16 mouse cellular contexts compared by ENCODE assay signal in the genomic region with DNA sequence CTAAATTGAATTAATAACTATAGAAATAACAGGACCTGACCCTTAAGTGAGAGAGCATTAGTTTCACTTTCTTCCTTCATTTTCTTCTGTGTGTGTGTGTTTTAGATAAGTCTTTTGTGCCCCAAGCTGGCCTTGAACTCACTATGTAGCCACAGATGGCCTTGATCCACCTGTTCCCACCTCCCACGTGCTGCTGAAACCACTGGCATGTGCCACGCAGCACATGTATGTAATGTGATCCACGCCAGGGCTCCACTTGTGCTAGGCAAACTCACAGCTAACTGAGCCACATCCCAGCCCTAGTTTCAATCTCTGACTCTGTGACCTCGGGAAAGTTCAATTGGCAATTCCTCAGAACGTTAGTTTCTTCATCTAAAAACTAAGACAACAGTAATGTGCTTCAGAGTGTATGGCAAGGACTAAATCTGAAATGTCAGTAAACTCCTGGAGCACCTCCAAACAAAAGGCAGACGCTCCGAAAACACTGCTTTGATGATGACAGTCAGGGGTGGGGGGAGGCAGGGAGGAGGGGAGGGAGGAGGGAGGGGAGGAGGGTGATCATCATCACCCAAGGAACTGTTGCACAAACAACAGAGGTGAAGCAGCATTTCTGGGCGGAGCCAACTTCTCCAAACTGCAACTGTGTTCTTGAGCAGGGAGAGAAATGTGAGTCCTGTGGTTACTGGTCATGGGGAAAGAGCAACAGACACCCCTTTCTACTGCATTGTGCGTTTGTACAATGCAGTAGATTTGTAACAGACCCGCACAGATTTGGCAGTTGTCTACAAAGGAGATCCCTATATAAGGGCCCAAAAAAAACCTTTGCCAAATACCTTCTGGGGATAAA. TPM values are rescaled to one million over a fixed set of nuclear protein-coding genes. Genes with fewer than 3 reads are reported as not detected.
DNase-seq lines count a peak whose midpoint lies in the region; ATAC-seq and TF ChIP-seq lines count a peak whose summit lies in the region.
"Had no signal": no experiment of that assay in that cellular context is flagged by ENCODE, and none has a peak within 500 bp of the region (broad histone marks: within the 10 kb centered on the region; RNA-seq: fewer than 3 reads in every experiment).

No protein-coding gene starts in this region.

- ATAC-seq in granulocyte monocyte progenitor cell, adult 5-6 weeks (replicated peaks; ENCODE audit: poor library complexity, severe bottlenecking) = peak; percentile 76

- H3K27me3 ChIP-seq in MEL (ENCODE audit: control insufficient read depth in 1 of 2, insufficient read depth in 2 of 2, low read length in 2 of 2) = no peaks in the 10 kb centered on the region
- H3K27me3 ChIP-seq: limb, embryonic 12.5 days had no signal

- no peak for TF ChIP-seq RAD21 in MEL (IDR thresholded peaks at IDR 0.05; ENCODE audit: low read depth, low read length)

- H3K36me3 ChIP-seq in MEL (ENCODE audit: control insufficient read depth in 1 of 2, insufficient read depth in 2 of 2, low read length in 2 of 2) = no peaks in the 10 kb centered on the region
- H3K36me3 ChIP-seq: midbrain, embryonic 10.5 days had no signal

- no peak for TF ChIP-seq EP300 in MEL (IDR thresholded peaks at IDR 0.05; ENCODE audit: low read depth in 1 of 2, low read length in 2 of 2)

- DNase-seq in layer of hippocampus, adult 2 months (ENCODE audit: low spot score in 2 of 2) = no peak
- no peak for DNase-seq in layer of hippocampus, adult 11-12 months (ENCODE audit: low spot score)
- DNase-seq in 416B (ENCODE audit: low read depth) (peak; percentile 83), MEL (ENCODE audit: low read depth, low spot score) (peak; percentile 49)
- DNase-seq in kidney, postnatal 10 days = no peak
- DNase-seq in kidney, adult 8-10 months = no peak
- no peak for DNase-seq in heart, postnatal 14 days
- DNase-seq: heart, adult 18-20 months; kidney, adult 9 months; lung, adult 18-20 months; thymus, postnatal 36 days had no signal

- TF ChIP-seq POLR2A in MEL (IDR thresholded peaks at IDR 0.05; ENCODE audit: control insufficient read depth in 1 of 2, insufficient read depth in 1 of 2, low read depth in 1 of 2, low read length in 2 of 2, poor library complexity in 1 of 2) = no peak

- peak overlapping the region; percentile 57 for H3K27ac ChIP-seq in layer of hippocampus, adult 2 months
- no peak overlapping the region for H3K27ac ChIP-seq in MEL (ENCODE audit: control insufficient read depth, low read depth, low read length)
- H3K27ac ChIP-seq: forebrain, embryonic 10.5 days; midbrain, embryonic 10.5 days; stomach, postnatal 0 days had no signal

- intact Hi-C loops in heart, postnatal 14 days (cut with DNase I) = no loop called here

- H3K9me3 ChIP-seq in MEL (replicated peaks; ENCODE audit: insufficient read depth, low read length) = no peaks in the 10 kb centered on the region
- H3K9me3 ChIP-seq: midbrain, embryonic 10.5 days had no signal

- H3K79me2 ChIP-seq in MEL (ENCODE audit: control insufficient read depth, insufficient read depth, low read length, poor library complexity) = no peaks in the 10 kb centered on the region

- H3K4me3 ChIP-seq in layer of hippocampus, adult 2 months = no peak overlapping the region
- H3K4me3 ChIP-seq in MEL (ENCODE audit: control insufficient read depth in 1 of 2, insufficient read depth in 1 of 2, low read depth in 2 of 2, low read length in 2 of 2) = no peak overlapping the region; a peak in 1 of 4 replicates
- H3K4me3 ChIP-seq: forebrain, embryonic 10.5 days; limb, embryonic 12.5 days; midbrain, embryonic 10.5 days had no signal

- H3K9ac ChIP-seq in MEL (ENCODE audit: control insufficient read depth, low read depth, low read length, poor library complexity, severe bottlenecking) = no peak overlapping the region
- H3K9ac ChIP-seq: limb, embryonic 12.5 days had no signal

- H3K4me1 ChIP-seq in MEL (ENCODE audit: control insufficient read depth in 1 of 2, insufficient read depth in 2 of 2, low read length in 2 of 2) = peaks cover 1 to 8% of the 10 kb centered on the region in 2 experiments; a peak in 2 of 4 replicates

- TF ChIP-seq CTCF in layer of hippocampus, adult 2 months (conservative IDR thresholded peaks at IDR 0.05) = no peak
- TF ChIP-seq CTCF in MEL (IDR thresholded peaks at IDR 0.05 in 2 of 3, conservative IDR thresholded peaks at IDR 0.05 in 1 of 3; ENCODE audit: control insufficient read depth in 1 of 3, insufficient read depth in 1 of 3, low read depth in 2 of 3, low read length in 3 of 3, poor library complexity in 1 of 3, severe bottlenecking in 1 of 3) = no peak

TF ChIP-seq in MEL, 35 proteins besides CTCF, POLR2A, EP300 and RAD21:
- TF ChIP-seq NELFE (IDR thresholded peaks at IDR 0.05; ENCODE audit: low read depth, low read length) (no peak), MAX (IDR thresholded peaks at IDR 0.05; ENCODE audit: low read length) (peak; percentile 44; the same call in 1 of the 2 replicates)

RNA-seq across cellular contexts. Expression of a gene that starts 13.6 kb away (rescaled TPM):
- total RNA-seq in layer of hippocampus, adult 2 months (2021) = 1 to 10 TPM; 9.2 to 9.3 TPM
- 5.4 and 6.2 TPM in 2 replicates for total RNA-seq in MEL (2012; rRNA removed)
- 1 to 10 TPM in 1 of 2 experiments, not detected in 1; 9.4 TPM for polyA plus RNA-seq in MEL (2012; ENCODE audit: insufficient read depth in 1 of 2, insufficient read length in 2 of 2, low read depth in 1 of 2, low replicate concordance in 2 of 2, missing spikeins in 1 of 2)
- 10.5 and 11.9 TPM in 2 replicates for total RNA-seq in granulocyte monocyte progenitor cell, adult 5-6 weeks (2014; fragmentation: Nextera tagmentation)
- total RNA-seq in granulocyte monocyte progenitor cell, adult 5-6 weeks (2017) = 7.4 and 8.3 TPM in 2 replicates
- total RNA-seq in heart, postnatal 14 days (2021) = 1 to 10 TPM; 8.3 to 9.9 TPM

RNA-seq across cellular contexts. Expression of a gene that starts 60.0 kb away (rescaled TPM):
- under 1 TPM in 1 of 2 experiments, not detected in 1; 0.36 TPM for total RNA-seq in layer of hippocampus, adult 2 months (2021)
- total RNA-seq in MEL (2012; rRNA removed) = 0.27 and 0.39 TPM in 2 replicates
- polyA plus RNA-seq in MEL (2012; ENCODE audit: insufficient read depth in 1 of 2, insufficient read length in 2 of 2, low read depth in 1 of 2, low replicate concordance in 2 of 2, missing spikeins in 1 of 2) = under 1 TPM in 1 of 2 experiments, not detected in 1; 0.33 TPM
- 0.28 TPM in 1 of 2 replicates, not detected in the other for total RNA-seq in granulocyte monocyte progenitor cell, adult 5-6 weeks (2014; fragmentation: Nextera tagmentation)
- total RNA-seq in granulocyte monocyte progenitor cell, adult 5-6 weeks (2017) = 0.47 TPM in 1 of 2 replicates, not detected in the other
- total RNA-seq in heart, postnatal 14 days (2021) = under 1 TPM in 1 of 2 experiments, not detected in 1; 0.12 TPM
- total RNA-seq: heart, adult 18-20 months had no signal

Comparison
In these comparisons a context has a peak if more than half of its experiments do, and no peak if none do; other contexts are left out.
1. DNase-seq: peak in 416B (single experiment) and MEL (single experiment); none in layer of hippocampus, adult 2 months (0 of 2), layer of hippocampus, adult 11-12 months (single experiment), kidney, postnatal 10 days (single experiment), kidney, adult 8-10 months (0 of 2) and heart, postnatal 14 days (0 of 2).